Mouse (Mus musculus) embryo, embryonic 10.5 days (tissue): ENCODE measurements at regions not wholly inside any gene's neighbourhood (a gene's known extent, or its start where the extent isn't known, plus 50 kb on each side); places are given as distances from the start of the nearest gene placed in this dataset.
"Not testable (repeated sequence)": the region's sequence is repeated elsewhere in the genome, so short reads cannot be mapped to it uniquely, and the experiment has no call there.

Source experiments
- DNase-seq: peaks from one replicate; pipeline ENCODE4 v3.0.0-alpha.2; 2015; ENCODE audit warnings: low spot score

DNA sequence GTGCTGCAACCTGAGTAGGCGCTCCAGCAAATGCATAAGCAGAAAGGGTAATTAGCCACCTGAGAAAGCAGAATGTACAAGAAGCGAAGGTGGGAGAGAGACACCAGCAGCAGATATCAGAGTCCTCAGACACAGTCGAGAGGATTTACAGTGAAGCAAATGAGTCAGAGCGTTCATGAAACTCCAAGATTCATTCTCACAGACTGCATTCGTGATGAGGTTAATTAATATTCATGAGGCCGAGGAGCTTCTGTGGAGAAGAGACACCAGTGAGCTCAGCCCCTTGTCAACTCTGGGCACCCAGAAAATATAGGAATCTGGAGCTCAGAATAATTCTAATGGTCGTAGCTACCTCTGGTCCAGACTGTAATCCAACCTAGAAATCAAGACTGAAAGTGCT, 159.7 kb upstream of the Intu start:
- no peak for DNase-seq

DNA sequence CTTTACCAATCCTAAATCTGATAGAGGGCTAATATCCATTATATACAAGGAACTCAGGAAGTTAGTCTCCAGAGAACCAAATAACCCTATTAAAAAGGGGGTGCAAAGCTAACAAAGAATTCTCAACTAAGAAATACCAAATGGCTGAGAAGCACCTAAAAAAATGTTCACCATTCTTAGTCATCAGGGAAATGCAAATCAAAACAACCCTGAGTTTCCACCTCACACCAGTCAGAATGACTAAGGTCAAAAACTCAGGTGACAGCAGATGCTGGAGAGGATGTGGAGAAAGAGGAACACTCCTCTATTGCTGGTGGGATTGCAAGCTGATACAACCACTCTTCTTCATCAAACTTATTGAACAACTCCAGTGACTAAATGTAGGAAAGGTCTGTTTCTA, 154.9 kb upstream of the Intu start:
- not testable (repeated sequence) for DNase-seq

DNA sequence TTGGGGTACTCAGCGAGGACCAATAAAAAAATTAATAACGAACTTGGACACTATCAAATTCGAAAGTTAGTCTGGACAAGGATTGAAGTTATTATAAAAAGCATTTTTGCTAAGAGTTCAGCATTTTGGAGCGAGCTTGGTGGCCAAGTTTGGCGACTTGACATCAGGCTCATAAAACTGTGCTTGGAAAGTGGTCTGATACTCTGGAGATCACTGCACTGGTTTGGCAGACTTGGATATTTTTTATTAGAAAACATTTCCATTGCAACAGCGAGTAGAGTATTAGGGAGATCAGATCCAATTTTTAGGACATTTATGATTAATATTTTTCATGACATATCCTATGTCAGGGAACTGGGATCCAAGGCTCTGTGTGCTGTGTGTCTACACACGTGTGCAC, 153.7 kb upstream of the Intu start:
- DNase-seq = no peak

GRCm38 (mm10) chr3:40379063-40379462, 152.0 kb upstream of the Intu start:
- no peak for DNase-seq

DNA sequence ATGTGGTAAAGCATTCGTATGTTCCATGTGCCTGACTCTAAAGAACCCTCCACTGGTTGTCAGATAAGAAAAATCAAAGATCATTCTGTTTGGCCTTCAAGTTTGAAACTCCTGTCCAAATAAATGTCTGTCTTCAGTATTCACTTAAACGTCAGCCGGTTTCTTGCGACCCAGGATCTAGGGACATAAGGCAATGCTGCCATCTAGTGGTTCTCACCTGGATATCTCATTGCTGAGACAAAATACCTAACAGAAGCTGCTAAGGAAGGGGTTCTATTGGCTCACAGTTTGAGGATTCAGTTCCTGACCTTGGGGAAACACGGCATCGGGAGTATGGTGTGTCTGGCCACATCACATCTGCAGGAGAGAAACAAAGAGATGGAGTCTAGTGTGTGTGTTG, 139.5 kb upstream of the Intu start:
- DNase-seq = peak; percentile 89

DNA sequence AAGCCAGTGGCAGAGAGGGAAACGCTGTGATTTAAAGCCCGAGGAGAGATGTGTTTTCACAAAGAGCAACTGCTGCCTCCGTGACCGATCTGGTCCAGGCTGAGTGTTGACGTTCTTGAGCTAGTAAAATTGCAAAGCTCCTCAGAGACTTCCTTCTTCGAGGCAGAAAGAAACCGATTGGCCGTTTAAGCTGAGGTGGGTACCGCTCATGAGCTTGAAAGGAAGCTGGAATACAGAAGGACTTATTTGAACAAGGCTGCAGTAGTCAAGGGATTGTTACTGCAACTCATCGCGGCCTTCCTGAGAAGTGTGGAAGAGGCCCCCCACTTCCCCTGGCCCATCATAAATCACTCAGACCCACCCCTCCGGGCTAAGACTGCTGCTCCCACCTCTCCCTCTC, 132.9 kb upstream of the Intu start:
- peak; percentile 44 for DNase-seq

DNA sequence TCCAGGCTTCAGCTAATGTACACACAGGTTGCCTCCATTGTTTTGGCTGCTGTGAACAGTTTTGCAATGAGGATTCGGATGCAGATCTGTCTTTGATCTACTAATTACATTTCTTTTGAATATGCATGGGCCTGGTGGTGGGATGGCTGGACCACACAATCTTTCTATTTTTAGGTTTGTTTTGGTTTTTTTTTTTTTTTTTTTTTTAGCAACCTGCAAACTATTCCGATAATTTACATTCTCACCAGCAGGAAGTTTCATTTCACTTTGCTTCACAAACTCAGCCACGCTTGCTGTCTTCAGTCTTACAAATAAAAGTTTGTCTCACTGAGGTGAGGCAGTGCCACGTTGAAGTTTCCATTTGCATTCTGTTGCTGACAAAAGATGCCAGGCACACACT, 127.7 kb upstream of the Intu start:
- DNase-seq = no peak

- DNase-seq = no peak
These were observed 125.8 kb upstream of the Intu start for GRCm38 (mm10) chr3:40405095-40405948.

DNA sequence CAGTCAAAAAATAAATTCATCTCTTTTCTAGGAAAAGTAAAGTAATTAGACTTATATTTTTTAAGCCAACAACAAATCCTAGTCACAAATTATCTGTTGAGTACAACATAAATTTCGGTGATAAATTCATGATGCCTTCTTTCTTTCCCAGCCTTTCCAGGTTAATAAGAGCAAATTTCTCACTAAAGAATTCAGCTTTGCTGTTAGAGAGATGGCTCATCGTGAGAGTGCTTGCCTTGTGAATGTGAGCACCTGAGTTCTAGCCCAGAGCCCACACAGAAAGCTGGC, 125.2 kb upstream of the Intu start:
- no peak for DNase-seq

- DNase-seq = peak; percentile 74
These were observed 122.1 kb upstream of the Intu start for GRCm38 (mm10) chr3:40408921-40409488.

DNA sequence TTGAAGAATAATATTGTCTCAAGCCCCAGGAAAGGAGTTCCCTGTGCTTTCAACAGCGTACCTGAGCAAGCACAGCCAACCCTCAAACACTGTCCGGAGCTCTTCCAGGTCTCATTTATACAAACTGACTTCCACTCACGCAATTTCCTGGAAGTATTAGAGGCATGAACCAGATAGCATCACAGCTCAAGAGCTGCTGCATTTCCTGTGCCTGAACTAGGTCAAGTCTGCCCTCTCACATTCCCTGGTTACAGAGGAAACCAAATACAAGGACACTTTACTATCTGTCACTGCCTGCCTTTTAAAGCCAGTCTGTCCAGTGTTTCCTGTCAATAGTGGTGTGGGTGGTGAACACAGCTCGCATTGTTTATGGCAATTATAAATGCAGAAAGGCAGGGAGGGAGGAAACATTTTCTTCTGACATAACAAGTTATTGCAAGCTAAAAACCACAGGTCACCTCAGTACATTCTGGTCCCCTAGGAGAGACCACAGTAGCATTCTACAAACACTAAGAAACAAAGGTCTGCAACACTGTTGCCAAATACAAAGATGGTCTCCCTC, 120.3 kb upstream of the Intu start:
- DNase-seq = no peak

GRCm38 (mm10) chr3:40425183-40425844, 105.8 kb upstream of the Intu start:
- not testable (repeated sequence) for DNase-seq

DNA sequence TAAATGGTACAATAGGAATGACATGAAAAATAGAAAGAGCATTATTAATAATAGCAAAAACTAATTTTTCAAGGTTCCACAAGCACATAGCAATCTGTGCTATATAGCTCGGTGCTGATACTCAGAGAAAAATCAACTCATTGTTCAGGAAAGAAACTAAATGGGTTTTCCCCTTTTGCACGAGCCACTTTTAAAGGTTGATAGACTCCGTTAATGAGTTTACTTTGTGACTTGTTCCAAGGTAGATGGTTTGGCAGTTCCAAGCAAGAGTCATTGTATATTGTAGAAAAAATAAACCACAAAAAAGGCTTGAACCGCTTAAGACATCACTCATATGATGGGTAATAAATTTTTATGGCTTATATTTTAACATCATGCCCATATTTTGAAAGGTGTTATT, 105.0 kb upstream of the Intu start:
- no peak for DNase-seq

DNA sequence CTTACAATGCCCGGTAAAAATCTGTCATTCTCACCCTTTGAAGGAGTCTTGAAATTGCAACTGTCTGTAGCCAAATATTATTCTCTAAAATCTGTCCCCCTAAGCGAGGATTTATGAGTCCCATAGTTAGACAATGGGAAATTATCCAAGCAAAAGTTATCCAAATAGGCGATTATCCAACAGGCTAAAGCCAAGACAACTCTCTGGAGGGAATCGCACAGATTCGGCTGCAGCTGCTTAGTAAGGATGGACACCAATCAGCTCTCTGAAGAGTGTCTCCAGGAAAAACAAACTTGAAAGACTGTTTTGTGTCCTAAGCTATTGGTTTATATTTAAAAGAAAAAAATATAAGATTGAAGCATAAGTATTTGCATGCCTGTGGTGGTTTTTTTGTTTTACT, 103.1 kb upstream of the Intu start:
- no peak for DNase-seq

- no peak for DNase-seq
These were observed 92.8 kb upstream of the Intu start for GRCm38 (mm10) chr3:40438251-40438650.

DNA sequence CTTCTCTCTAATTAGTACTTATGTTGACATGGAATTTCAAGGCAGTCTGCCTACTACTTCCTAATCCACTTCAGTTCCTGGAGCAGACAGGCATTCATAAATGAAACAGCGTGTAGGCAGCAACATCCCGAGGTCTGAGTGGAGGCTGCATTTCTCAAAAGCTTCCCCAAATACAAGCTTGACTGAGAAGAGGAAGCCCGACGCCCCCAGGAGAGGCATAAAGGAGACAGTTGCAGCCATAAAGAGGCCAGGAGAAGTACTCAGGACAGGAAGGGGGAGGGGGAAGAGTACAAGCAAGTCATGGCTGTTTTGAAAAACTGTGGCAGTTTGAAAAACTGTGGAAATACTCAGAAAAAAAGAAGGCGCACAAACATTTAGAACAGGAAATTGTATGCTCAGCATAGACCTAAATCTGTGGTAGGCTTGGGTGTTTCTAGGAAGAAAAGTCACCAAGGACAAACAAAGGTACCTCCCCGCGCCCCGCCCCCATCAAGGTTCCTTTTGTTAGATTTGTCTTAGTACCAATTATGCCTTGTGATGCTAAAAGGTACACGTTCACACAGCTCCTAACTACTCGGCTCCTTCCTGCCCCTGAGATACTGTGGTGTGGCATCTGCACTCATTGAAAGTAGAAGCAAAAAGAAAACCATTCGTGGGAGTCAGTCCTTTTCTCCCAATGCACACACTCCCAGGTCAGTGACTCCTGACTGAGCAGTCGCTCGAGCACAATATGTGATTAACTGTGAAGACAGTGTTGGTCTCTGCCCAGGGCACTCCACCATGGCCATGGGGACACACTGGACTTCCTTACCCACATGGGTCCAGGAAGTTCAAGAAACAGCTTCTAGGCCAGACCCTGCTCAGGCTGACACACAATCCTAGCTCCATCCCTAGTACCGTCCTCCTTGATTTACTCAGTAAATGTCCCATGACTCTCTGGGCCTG, 89.7 kb upstream of the Intu start:
- DNase-seq = peak; percentile 41

- peak; percentile 89 for DNase-seq
These were observed 87.1 kb upstream of the Intu start for GRCm38 (mm10) chr3:40443788-40444595.

DNA sequence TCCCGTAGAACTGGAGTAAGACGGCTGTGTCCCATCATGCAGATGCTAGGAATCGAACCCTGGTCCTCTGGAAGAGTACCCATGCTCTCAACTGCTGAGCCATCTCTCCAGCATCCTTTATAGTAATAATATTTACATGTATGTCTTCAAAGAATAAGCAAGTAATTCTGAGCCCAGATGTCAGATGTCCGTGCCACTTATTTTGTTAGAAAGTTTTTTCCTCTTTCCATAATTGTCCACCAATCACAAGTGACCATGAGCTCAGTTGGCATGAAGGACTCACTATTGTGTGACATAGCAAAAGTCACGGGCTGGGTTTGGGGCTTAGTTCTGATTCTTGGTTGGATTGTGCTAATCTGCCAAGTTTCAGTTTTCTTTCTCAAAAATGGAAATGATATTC, 78.1 kb upstream of the Intu start:
- no peak for DNase-seq

DNA sequence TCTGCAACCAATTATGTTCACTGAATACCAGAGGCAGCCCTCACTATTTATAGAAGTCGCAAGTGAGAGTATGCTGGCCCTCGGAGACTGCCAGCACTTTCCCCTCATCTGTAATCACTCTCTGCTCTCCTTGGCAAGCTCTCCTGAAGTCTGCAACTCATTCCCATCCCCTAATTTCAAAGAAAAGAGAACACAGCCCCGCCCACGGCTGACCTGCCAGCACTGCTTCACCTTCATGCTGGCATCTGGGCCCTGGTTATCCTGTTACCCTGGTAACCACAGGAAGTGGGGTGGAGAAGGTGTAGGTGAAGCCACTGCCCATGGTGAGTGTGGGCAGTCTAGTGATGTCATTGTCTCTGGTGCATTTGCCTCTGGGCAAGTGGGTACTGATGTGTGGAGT, 77.5 kb upstream of the Intu start:
- DNase-seq = peak; percentile 39

- DNase-seq = no peak
These were observed 75.0 kb upstream of the Intu start for GRCm38 (mm10) chr3:40456070-40456469.

- DNase-seq = peak; percentile 26
These were observed 72.6 kb upstream of the Intu start for GRCm38 (mm10) chr3:40458490-40458889.
